In genomic region chr7:142665364-142665763, GRCm38 (mm10) we compare ENCODE assay signal across 23 mouse cellular contexts. TPM values are rescaled to one million over a fixed set of nuclear protein-coding genes. Genes with fewer than 3 reads are reported as not detected.
DNase-seq lines count a peak whose midpoint lies in the region; ATAC-seq lines count a peak whose summit lies in the region.
"Had no signal": no experiment of that assay in that cellular context is flagged by ENCODE, and none has a peak within 500 bp of the region (broad histone marks: within the 10 kb centered on the region; RNA-seq: fewer than 3 reads in every experiment).

No protein-coding gene starts in this region.

- peak overlapping the region; percentile 35; the same call in 1 of the 2 replicates for H3K4me2 ChIP-seq in heart, embryonic 16.5 days (ENCODE audit: low read depth, low read length)
- H3K4me2 ChIP-seq in embryonic facial prominence, embryonic 14.5 days (ENCODE audit: low read depth, low read length): peak overlapping the region; percentile 67
- H3K4me2 ChIP-seq in limb, embryonic 12.5 days: peak overlapping the region; percentile 66
- H3K4me2 ChIP-seq: liver, embryonic 13.5 days had no signal

- no peaks in the 10 kb centered on the region; the same call in 1 of the 2 replicates for H3K4me1 ChIP-seq in heart, embryonic 16.5 days (ENCODE audit: control insufficient read depth, insufficient read depth, low read length)
- no peaks in the 10 kb centered on the region for H3K4me1 ChIP-seq in embryonic facial prominence, embryonic 14.5 days (ENCODE audit: control insufficient read depth, insufficient read depth, low read length)
- H3K4me1 ChIP-seq in limb, embryonic 12.5 days (replicated peaks): peaks cover 23% of the 10 kb centered on the region
- H3K4me1 ChIP-seq: liver, embryonic 13.5 days had no signal

- DNase-seq in embryo, embryonic 9.5 days (ENCODE audit: extremely low spot score): peak; percentile 3
- no peak for DNase-seq in embryo, embryonic 11 days
- DNase-seq in heart, adult 8-10 months (ENCODE audit: low spot score): no peak
- DNase-seq in embryonic facial prominence, embryonic 14.5 days (ENCODE audit: low spot score): no peak
- no peak for DNase-seq in cerebellum, adult 9-11 months
- no peak for DNase-seq in adrenal gland, postnatal 25 days
- DNase-seq: adrenal gland, adult 8-10 months; cerebellum, adult 18-20 months; forebrain, postnatal 0 days; kidney, adult 2 months; liver, embryonic 13.5 days; right cerebral cortex, postnatal 25 days; thymus, adult 18-20 months had no signal

- H3K36me3 ChIP-seq in heart, embryonic 16.5 days (ENCODE audit: control insufficient read depth, insufficient read depth): peaks cover 15% of the 10 kb centered on the region
- H3K36me3 ChIP-seq in embryonic facial prominence, embryonic 14.5 days (ENCODE audit: control insufficient read depth, insufficient read depth, low read length): peaks cover 12% of the 10 kb centered on the region
- peaks cover 43% of the 10 kb centered on the region for H3K36me3 ChIP-seq in limb, embryonic 12.5 days

- H3K9ac ChIP-seq in heart, embryonic 16.5 days (ENCODE audit: low read length): 0 out of 2 replicates have a peak overlapping the region, but pooled peaks have one; percentile 17
- H3K9ac ChIP-seq in embryonic facial prominence, embryonic 14.5 days (ENCODE audit: low read depth, low read length): peak overlapping the region; percentile 15; the same call in 1 of the 2 replicates
- H3K9ac ChIP-seq in limb, embryonic 12.5 days (replicated peaks): 0 out of 2 replicates have a peak overlapping the region, but pooled peaks have one; percentile 96
- H3K9ac ChIP-seq: forebrain, postnatal 0 days; liver, embryonic 13.5 days; neural tube, embryonic 12.5 days had no signal

- 57% methylated on average over 5 of the region's 5 CpGs for WGBS in heart, embryonic 16.5 days
- WGBS in embryonic facial prominence, embryonic 14.5 days: 60% methylated on average over 5 of the region's 5 CpGs
- WGBS in limb, embryonic 12.5 days: 58% methylated on average over 5 of the region's 5 CpGs

- peak overlapping the region; percentile 55 for H3K27ac ChIP-seq in heart, embryonic 16.5 days (ENCODE audit: low read length)
- no peak overlapping the region; the same call in 1 of the 2 replicates for H3K27ac ChIP-seq in embryonic facial prominence, embryonic 14.5 days (replicated peaks; ENCODE audit: low read depth, low read length)
- no peak overlapping the region for H3K27ac ChIP-seq in limb, embryonic 12.5 days
- H3K27ac ChIP-seq: liver, embryonic 13.5 days; neural tube, embryonic 12.5 days had no signal

- peak overlapping the region; percentile 54 for H3K4me3 ChIP-seq in heart, embryonic 16.5 days (ENCODE audit: low read length)
- peak overlapping the region; percentile 0; the same call in 1 of the 2 replicates for H3K4me3 ChIP-seq in embryonic facial prominence, embryonic 14.5 days (ENCODE audit: low read depth, low read length)
- H3K4me3 ChIP-seq in limb, embryonic 12.5 days (replicated peaks): peak overlapping the region; percentile 7; the same call in 1 of the 2 replicates
- H3K4me3 ChIP-seq: erythroblast, embryonic 14.5 days; liver, embryonic 13.5 days; neural tube, embryonic 12.5 days had no signal

- peaks cover 39% of the 10 kb centered on the region for H3K27me3 ChIP-seq in heart, embryonic 16.5 days (ENCODE audit: control insufficient read depth, insufficient read depth, low read length)
- peaks cover 56% of the 10 kb centered on the region for H3K27me3 ChIP-seq in embryonic facial prominence, embryonic 14.5 days (replicated peaks; ENCODE audit: control insufficient read depth, insufficient read depth, low read length)
- H3K27me3 ChIP-seq in limb, embryonic 12.5 days: peaks cover 59% of the 10 kb centered on the region

- peaks cover 17% of the 10 kb centered on the region for H3K9me3 ChIP-seq in heart, embryonic 16.5 days (replicated peaks; ENCODE audit: control insufficient read depth, low read length)
- H3K9me3 ChIP-seq in embryonic facial prominence, embryonic 14.5 days (ENCODE audit: control insufficient read depth, low read length): peaks cover 19% of the 10 kb centered on the region
- H3K9me3 ChIP-seq in limb, embryonic 12.5 days: peaks cover 25% of the 10 kb centered on the region

- no peak for ATAC-seq in heart, embryonic 16.5 days (replicated peaks; ENCODE audit: extremely low read depth, insufficient read depth, low FRiP score)
- no peak for ATAC-seq in embryonic facial prominence, embryonic 14.5 days (ENCODE audit: low read depth)
- ATAC-seq in limb, embryonic 12.5 days (ENCODE audit: insufficient number of reproducible peaks, insufficient read depth, low FRiP score, low TSS enrichment, low read depth): no peak
- ATAC-seq: forebrain, postnatal 0 days; lung, postnatal 0 days; midbrain, embryonic 16.5 days had no signal

RNA-seq across cellular contexts. Expression of gene Igf2, which starts 1.3 kb away (rescaled TPM):
- 914 and 1,144 TPM in 2 replicates for polyA plus RNA-seq in heart, embryonic 16.5 days (2015; fragmentation: Nextera tagmentation; extraction: Ambion mirVana)
- 10 to 100 TPM; 53.1 to 76.2 (median 63.4) TPM for total RNA-seq in heart, adult 8-10 months (2022)
- 1,478 and 1,518 TPM in 2 replicates for polyA plus RNA-seq in embryonic facial prominence, embryonic 14.5 days (2014; fragmentation: Nextera tagmentation; extraction: Ambion mirVana)
- 815 and 938 TPM in 2 replicates for polyA plus RNA-seq in limb, embryonic 12.5 days (2016; fragmentation: Nextera tagmentation; extraction: Ambion mirVana)
- total RNA-seq in adrenal gland, postnatal 25 days (2021): 6.7 and 7.9 TPM in 2 replicates
- total RNA-seq: common myeloid progenitor, adult 5-6 weeks; megakaryocyte, adult 5-6 weeks had no signal

RNA-seq across cellular contexts. Expression of gene Gm49394, which starts 4.4 kb away (rescaled TPM):
- polyA plus RNA-seq in heart, embryonic 16.5 days (2015; fragmentation: Nextera tagmentation; extraction: Ambion mirVana): 0.32 TPM in 1 of 2 replicates, not detected in the other
- under 1 TPM in 1 of 4 experiments, not detected in 3; 0.09 TPM for total RNA-seq in heart, adult 8-10 months (2022)
- 0.55 and 0.63 TPM in 2 replicates for polyA plus RNA-seq in embryonic facial prominence, embryonic 14.5 days (2014; fragmentation: Nextera tagmentation; extraction: Ambion mirVana)
- not detected in 2 replicates for polyA plus RNA-seq in limb, embryonic 12.5 days (2016; fragmentation: Nextera tagmentation; extraction: Ambion mirVana)
- total RNA-seq in adrenal gland, postnatal 25 days (2021): not detected in 2 replicates
- total RNA-seq: adrenal gland, adult 8-10 months; common myeloid progenitor, adult 5-6 weeks; forebrain, postnatal 0 days; gastrocnemius, adult 8-10 months; megakaryocyte, adult 5-6 weeks had no signal
- polyA plus RNA-seq: hindbrain, embryonic 11.5 days; kidney, adult 2 months; liver, embryonic 13.5 days; lung, postnatal 0 days; midbrain, embryonic 16.5 days; neural tube, embryonic 12.5 days had no signal

Comparison
In these comparisons a context has a peak if more than half of its experiments do, and no peak if none do; other contexts are left out.
1. H3K4me3 ChIP-seq: peak in every context shown above with its lines; median percentile 54 in heart, embryonic 16.5 days; 7 in limb, embryonic 12.5 days; 0 in embryonic facial prominence, embryonic 14.5 days.
2. H3K9ac ChIP-seq: peak in every context shown above with its lines; median percentile 96 in limb, embryonic 12.5 days; 17 in heart, embryonic 16.5 days; 15 in embryonic facial prominence, embryonic 14.5 days.